Mouse (Mus musculus): Measurements from ENCODE around the gene Nxnl1.

Gene Nxnl1

DNA sequence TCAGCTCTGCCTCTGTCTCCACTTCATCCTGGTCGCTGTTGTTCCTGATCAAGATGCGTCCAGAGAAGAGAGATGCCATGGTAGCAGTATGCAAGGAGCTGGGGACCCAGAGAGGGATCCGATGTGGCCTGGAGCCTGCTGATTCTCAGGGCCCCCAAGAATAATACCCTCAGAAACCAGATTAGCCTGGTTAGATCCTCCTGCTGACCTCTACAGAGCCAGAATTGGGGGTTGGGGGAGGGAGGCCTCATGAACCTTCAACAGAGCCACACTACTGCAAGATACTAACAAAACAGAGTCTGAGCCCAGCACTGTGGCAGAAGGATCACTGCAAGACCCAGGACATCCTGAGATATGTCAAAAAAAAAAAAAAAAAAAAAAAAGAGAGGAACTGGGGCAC is at the start of gene Nxnl1:
TSS of gene Nxnl1 (minus strand) at position 101 of the 400 bp plus-strand sequence.
- CTCF ChIA-PET, result no interaction called here

DNA sequence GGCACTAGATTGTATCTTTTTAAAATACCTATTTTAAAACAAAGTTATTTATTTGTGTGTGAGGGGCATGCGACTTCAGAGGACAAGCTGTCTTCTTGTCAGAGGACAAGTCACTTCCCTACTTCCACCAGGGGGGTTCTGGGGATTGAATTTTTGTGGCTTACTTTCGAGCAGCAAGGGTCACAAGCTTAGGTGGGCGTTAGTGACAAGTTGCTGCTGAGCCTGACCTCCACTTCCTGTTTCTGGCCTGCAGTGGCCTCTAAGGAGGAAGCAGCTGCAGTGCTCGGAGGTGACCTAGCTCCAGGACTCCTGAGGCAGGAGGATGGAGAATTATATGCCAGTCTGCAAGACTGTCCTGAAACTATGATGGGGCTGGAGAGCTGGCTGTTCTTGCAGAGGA is 47.0 kb upstream of the Nxnl1 start:
- CTCF ChIA-PET, result interaction anchor here (0.6 to 1.5 kb wide), 3 partner anchors 11 to 54 kb away, joined by 3 to 7 read pairs (median 3); no protein-coding TSS in a partner anchor

DNA sequence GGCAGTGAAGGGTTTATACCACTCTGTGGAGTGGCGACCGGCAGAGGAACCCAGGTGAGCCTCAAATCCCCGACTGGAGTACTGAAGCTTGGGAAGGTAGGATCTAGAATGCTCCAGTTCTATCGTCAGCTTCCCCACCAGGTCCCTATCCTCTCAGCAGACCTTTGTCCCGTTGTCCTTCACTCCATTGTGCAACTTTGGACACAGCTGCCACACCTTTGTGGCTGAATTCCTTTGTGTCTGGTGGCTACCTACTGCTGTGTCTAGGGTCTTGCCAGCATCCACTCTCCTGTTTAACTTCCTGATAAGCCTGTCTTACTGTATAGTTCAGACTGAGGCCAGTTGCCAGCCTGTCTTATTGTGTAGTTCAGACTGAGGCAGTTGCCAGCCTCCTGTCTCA is 45.7 kb upstream of the Nxnl1 start:
- CTCF ChIA-PET, result interaction anchor here (1.2 to 1.9 kb wide), 2 partner anchors 13 to 17 kb away, joined by 3 to 4 read pairs; no protein-coding TSS in a partner anchor

DNA sequence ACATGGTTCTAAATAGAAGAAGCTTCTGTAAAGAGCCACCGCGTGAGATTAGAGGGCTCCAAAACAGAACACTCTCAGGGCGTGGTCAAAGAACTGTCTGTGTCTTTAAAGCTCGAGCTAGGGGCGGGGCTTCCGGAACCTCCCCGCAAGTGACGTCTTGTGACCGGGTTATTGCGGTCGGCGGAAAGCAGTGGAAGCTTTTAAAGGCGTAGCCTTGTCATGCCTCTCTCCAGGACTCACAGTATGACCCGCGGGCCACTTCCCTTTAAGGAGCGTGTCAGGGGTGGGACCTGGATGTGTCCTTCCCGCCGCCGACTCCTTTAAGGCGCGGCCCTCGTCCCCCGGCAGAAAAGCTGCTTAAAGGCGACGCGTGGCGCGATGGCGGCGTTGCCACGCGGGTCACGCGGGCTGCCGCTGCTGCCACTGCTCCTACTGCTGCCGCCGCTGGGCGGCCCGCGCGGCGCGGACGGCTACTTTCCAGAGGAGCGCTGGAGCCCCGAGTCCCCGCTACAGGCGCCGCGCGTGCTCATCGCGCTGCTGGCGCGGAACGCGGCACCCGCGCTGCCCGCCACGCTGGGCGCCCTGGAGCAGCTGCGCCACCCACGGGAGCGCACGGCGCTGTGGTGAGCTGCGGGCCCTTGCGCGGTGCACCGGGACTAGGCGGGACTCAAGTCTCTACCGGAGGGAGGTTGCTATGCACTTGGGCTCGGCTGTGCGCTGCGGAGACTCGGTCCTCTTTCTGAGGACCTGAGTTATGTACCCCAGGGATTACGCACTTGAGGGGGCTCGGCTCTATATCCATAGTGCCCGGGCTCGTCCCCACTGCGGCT is 44.6 kb upstream of the Nxnl1 start, which contains the start of gene Colgalt1:
TSS of gene Colgalt1 (plus strand) at position 177 of the 830 bp plus-strand sequence.
- CTCF ChIA-PET, result interaction anchor here (1.9 kb wide), 1 partner anchor 12 kb away, joined by 4 read pairs; no protein-coding TSS in a partner anchor

DNA sequence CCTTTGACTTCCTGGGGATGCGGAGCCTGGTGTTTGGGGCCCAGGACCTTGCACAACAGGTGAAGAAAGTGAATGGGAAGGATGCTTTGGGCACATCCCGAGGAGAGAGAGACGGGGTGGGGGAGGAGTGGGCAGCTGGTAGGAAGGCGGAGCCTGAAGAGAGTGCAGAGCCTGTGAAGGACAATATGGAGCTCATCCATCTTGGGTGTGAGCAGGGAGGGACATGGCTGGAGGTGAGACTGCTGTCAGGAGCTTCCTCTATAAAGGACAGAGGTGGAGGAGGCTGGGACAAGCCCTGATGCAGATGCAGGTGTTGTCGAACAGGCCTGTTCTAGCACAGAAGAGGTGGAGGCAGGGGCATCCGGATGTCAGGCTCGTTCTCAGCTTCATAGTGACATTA is 37.6 kb upstream of the Nxnl1 start:
- CTCF ChIA-PET, result interaction anchor here (0.6 kb wide), 1 partner anchor 325 kb away, joined by 4 read pairs; no protein-coding TSS in a partner anchor

DNA sequence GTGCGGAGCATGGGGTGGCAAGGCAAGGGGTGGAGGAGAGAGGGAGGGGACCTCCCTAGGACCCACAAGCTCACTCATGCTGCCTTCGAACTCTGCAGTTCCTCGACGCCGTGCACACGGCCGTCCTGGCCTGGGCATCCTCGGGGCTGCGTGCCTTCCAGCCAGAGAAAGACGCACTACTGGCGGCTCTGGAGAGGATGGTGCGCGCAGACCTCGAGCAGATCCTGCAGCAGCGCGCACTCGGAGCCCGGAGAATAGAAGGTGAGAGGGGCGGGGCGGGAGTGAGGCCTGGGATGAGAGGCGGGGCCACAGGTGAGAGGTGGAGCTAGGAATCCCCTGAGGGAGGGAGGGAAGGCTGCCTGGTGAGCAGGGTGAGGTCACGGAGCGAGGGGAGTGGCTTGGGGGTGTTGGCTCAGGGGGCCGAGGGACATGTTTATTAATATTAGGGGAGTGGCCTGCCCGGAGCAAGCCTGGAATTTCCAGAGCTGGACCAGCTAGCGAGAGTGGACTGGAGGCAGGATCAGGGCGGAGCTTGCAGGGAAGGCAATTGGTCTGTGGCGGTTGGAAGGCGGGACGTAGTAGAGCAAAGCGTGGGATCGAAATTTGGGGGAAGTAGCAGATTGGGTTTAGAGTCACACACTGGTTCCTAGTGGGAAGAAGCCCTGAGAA is 36.4 kb upstream of the Nxnl1 start:
- CTCF ChIA-PET, result interaction anchor here (0.6 to 0.8 kb wide), 2 partner anchors 10 to 758 kb away, joined by 3 to 4 read pairs; no protein-coding TSS in a partner anchor

DNA sequence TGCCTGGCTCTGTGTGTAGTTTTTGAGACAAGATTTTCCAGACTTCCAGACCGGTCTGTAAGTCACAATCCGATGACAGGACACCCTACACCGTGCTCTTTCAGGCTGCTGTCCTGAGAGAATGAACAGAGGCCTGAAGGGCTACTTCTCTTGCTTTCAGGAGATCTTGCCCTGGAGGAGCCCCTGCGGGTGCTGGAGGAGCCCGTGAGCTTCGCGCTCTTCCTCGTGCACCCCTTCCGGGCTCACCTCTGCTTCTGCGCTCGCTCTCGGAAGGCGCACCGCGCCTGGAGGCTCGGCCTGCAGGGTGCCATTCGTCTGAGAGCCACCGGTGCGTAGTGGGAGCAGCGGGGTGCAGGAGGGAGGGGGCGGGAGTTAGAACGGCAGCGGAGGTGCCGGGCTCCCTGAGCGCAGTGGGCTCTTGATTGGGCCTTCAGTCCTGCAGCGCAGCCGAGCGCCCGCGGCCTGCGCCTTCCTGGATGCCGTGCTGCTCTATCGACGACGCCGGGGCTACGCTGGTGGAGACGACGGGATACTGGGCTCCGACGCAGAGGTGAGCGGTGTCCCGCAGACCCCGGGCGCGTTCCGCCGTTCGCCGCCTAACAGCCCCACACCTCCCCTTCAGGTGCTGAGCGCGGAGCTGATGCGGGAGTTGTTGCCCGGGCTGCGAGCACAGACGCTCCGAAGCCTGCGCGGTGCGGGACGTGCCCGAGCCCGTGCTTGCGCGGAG is 35.7 kb upstream of the Nxnl1 start:
- CTCF ChIA-PET, result interaction anchor here (0.8 kb wide), 1 partner anchor 11 kb away, joined by 3 read pairs; no protein-coding TSS in a partner anchor

DNA sequence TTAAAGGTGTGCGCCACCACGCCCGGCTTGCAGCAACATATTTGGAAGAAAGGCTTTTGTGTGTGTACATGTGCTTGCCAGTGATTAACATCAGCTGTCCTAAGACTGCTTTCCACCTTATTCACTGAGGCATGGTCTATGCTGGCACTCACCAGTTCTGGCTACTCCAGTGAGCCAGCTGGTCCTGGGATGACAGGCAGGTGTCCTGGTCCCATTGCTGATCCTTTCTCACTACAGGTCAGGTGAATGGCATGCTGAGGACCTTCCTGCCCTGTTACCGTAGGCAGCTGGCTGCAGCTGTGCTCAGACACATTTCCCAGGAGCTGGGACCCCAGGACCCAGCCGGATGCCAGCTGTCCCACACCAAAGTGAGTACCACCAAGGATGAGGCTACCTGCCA is 32.4 kb upstream of the Nxnl1 start:
- CTCF ChIA-PET, result interaction anchor here (0.9 to 1.3 kb wide), 3 partner anchors 10 to 51 kb away, joined by 3 to 6 read pairs (median 4); no protein-coding TSS in a partner anchor

DNA sequence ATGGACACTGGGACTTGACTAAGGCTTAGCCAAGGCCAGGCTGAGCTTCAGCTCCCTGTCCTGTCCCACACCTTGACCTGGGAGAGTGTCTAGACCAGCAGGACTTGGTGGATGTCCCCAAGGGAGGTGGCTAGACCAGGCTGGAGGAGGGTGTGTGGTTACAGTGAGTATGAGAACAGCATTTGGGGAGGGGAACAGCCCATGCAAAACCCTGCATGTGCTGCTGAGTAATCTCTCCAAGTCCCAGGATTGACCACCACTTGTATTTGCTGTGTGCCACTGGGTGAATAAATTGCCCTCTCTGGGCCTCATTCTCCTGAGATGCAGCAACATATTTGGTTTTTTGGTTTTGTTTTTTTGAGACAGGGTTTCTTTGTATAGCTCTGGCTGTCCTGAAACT is 32.0 kb upstream of the Nxnl1 start:
- CTCF ChIA-PET, result interaction anchor here (0.9 to 1.3 kb wide), 3 partner anchors 10 to 50 kb away, joined by 3 to 6 read pairs (median 4); no protein-coding TSS in a partner anchor

DNA sequence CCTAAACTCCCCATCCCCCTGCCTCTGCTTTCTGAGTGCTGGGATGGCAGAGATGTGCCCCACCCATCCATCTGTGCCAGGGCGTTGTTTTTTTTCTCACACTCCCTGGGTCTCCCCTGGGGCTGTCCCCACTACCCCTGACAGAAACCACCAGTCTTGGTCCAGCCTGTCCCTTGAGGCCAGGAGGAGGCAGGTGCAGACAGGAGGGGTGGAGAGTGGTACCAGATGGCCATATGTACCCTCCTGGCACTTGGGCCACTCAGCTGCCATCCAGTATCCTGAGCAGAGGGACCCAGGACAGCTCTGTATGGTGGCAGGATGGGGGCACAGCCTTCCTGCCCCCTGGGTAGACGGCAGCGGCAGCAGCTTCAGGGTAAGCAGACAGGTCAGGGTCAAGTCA is 31.1 kb upstream of the Nxnl1 start, which contains the start of gene Fam129c:
TSS of gene Fam129c (plus strand) at position 198 of the 400 bp plus-strand sequence.
- CTCF ChIA-PET, result interaction anchor here (0.7 kb wide), 1 partner anchor 80 kb away, joined by 3 read pairs; no protein-coding TSS in a partner anchor

DNA sequence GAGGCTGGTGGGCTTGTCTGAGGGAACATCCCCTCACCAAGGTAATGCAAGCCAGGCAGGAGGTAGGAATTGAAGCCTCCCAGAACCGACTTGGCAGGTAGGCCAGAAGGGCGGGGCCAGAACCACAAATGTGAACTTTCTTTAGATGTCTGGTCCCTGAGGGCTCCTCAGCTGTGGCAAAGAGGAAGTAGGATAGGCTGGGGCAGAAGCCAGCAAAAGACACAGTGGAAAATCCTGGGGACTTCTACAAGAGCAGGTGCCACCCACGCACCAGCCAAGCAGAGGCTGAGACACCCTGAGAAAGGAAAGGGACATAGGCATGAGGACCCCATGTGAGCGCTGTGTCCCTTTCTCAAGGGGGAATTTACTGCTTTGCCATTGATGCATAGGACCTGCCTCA is 30.4 kb upstream of the Nxnl1 start:
- CTCF ChIA-PET, result interaction anchor here (0.8 kb wide), 1 partner anchor 74 kb away, joined by 3 read pairs; no protein-coding TSS in a partner anchor

DNA sequence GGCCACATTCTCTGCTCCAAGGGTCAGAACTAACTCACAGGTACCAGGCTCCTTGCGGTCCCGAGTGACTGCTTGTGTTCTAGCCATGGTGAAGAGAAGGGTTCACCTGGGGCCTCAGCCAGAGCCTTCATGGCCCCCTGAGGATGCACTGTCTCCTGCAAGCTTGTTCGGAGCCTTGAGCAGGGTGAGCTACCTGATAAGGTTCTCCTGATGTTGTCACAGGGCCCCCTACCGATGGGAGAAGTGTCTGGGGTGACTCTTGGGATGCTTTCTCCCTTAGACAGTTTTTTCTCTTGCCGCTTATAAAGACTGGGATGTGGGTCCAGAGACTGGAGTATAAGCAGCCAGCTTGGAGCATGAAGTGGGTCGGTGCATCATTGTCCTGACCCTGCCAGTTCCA is 30.0 kb upstream of the Nxnl1 start:
- CTCF ChIA-PET, result interaction anchor here (0.8 to 1.3 kb wide), 3 partner anchors 18 to 74 kb away, joined by 3 to 7 read pairs (median 3); no protein-coding TSS in a partner anchor

DNA sequence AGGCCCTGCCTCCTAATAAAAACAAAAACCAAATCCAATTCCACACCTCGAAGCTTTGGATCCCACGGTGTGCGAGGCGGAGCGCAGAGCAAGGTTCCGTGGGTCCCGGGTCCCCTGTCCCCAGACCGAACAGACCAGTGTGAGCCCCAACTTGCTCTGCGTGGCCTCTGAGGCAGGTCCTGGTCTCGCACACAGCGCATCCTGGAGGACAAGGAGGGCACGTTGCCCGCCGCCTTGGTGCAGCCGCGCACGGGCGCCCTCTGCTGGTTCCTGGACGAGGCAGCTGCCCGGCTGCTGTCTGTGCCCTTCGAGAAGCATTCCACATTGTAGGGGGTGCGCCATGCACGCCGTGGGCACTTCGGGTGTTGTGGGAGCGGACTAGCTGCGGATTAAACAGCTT is 29.5 kb upstream of the Nxnl1 start:
- CTCF ChIA-PET, result interaction anchor here (1.1 to 1.3 kb wide), 2 partner anchors 18 to 65 kb away, joined by 3 to 7 read pairs; no protein-coding TSS in a partner anchor

DNA sequence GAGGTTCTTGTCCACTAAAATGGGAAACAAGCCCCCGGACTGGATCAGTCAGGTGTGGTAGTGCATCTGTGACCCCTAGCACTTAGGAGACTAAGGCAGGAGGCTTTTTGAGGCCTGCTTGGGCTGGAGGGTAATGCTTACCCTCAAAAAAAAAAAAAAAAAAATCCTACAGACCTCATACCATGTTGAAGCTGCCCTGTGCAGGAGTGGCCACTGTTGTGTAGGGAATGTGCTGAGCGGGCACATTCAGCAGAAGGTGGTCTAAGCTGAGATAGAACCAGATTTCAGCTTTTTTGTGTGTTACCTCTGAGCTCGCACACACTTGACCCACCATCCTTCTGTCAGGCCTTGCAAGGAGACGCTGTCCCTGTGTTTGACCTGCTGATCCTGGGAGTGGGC is 27.9 kb upstream of the Nxnl1 start:
- CTCF ChIA-PET, result interaction anchor here (0.7 to 1.2 kb wide), 2 partner anchors 65 to 692 kb away, joined by 4 to 5 read pairs; no protein-coding TSS in a partner anchor

DNA sequence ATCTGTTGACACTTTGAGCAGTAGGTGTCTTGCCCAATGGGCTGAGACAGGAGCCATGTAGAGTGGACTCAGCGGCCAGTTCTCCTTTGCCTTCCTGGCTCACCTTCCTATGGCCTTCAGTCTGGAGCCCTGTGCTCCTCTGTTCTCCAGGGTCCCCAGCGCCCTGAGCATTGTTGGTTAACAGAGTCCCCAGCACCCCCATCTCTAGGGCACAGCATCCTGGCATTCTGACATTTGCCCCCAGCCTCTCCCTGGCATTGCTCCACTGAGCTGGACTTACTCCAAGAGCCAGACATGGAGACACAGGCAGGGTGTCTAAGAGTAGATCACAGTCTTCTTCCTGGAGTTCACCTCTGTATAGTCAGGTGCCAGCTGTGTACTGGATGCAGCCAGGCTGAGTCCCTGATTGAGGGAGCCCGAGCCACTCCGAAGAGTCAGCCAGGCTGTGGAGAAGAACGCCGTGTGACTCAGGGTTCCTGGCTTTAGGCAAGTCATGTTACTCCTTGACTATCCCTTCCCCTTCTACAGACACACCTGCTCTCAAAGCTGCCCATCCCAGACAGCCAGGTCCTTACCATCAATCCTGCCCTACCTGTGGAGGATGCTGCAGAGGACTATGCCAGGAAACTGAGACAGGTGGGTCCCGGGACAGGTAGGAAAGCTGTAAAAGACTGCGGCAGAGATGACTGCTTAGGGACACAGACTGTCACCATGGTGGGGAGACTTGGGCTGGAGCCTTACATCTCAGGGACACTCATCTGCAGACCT is 27.3 kb upstream of the Nxnl1 start:
- CTCF ChIA-PET, result interaction anchor here (0.7 to 0.8 kb wide), 2 partner anchors 32 to 66 kb away, joined by 3 to 5 read pairs; no protein-coding TSS in a partner anchor

DNA sequence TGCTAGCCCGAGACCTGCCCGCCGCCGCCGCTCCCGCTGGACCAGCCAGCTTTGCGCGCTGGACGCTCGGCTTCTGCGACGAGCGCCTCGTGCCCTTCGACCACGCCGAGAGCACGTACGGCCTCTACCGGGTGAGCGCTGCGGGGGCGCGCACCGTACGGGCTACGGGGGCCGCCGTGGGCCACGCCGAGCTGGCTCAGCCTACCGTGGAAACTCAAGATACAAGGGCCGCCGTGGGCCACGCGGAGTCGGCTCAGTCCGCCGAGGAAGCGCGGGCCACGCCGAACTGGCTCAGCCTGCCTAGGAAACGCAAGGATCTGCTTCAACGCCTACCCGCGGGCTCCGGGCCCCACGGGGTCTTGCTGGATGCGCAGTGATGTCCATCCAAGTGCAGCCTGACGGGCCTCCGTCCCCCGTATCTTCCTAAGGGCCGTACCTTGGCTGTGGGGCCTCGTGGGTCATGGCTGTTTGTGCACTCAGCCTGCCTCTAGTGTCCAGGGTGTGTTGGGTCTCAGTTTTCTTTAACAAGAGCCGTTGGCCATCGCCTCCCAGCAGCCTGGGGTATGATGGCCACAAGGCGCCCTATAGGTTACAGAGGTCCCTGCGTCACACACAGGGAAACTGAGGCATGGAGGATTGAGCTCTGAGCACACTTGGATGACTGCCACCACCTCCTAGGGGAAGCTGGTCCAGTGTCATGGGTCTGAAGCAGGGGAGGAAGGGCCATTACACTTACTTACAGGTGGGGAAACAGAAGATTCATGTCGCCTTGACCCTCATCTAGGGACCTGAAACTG is 26.2 kb upstream of the Nxnl1 start:
- CTCF ChIA-PET, result interaction anchor here (0.5 to 0.8 kb wide), 4 partner anchors 31 to 84 kb away, joined by 3 to 6 read pairs (median 3); partner anchors contain the start of gene Jak3

DNA sequence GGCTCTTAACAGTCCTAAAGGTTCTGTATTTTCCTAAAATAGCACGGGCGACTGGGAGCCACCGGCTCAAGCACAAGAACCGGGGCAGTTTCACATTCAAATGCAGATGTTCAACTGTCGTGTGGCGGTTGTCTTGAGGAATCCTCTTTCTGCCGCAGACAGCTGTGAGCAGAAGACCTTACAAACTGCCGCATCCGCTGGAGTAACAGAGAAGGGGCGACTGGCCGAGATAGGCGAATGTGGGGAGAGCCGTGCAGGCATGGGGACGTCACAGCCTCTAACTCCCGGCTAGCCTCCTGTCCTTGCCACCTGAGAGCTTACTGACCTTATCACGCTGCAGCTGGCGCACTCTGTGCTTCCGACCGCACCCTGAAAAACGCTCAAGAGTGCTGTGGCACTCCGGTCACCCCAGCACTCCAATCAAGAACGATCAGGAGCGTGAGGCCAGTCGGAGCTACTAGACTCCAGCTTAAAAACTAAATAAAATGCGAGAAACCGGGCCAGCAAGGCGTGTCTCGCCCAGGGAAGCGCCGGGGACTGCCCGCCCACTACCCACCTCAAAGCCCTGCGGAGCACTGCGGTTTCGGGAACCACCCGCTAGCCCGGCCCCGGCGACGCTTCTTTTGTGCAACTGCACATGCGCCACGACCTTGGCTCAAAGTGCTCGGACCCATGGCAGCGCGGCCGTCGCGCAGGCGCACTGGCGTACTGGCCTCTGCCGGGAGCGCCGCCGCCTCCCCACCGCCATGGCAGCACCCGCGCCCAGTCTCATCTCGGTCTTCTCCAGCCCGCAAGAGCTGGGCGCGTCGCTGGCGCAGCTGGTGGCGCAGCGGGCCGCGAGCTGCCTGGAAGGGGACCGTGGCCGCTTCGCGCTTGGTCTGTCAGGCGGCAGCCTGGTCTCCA is 25.3 kb upstream of the Nxnl1 start, which contains the start of gene Pgls:
TSS of gene Pgls (plus strand) at position 706 of the 903 bp plus-strand sequence.
- CTCF ChIA-PET, result interaction anchor here (1.8 kb wide), 1 partner anchor 23 kb away, joined by 6 read pairs; the partner anchor contains the start of gene Slc27a1

DNA sequence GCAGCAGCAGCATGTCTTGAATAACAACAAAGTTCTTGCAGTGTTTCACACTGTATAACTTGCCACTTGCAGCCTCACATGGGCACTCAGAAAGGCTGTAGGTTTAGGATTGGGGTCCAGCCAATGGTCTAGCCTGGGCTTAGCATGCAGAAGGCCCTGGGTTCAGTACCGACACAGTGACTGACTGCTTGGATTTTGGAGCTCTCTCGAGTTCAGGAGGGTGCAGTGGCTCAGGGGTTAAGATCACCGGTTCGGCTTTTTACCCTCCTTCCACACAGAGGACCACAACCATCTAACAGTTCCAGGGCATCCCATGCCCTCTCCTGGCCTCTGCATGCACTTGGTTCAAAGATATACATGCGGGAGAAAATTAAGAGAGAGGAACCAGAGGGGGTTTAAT is 24.6 kb upstream of the Nxnl1 start:
- CTCF ChIA-PET, result interaction anchor here (1.8 kb wide), 1 partner anchor 22 kb away, joined by 6 read pairs; the partner anchor contains the start of gene Slc27a1

All from spleen, embryonic (tissue).